Mouse (Mus musculus): ENCODE measurements around the gene Dnajc22.
"Not testable (repeated sequence)": the region's sequence is repeated elsewhere in the genome, so short reads cannot be mapped to it uniquely, and the experiment has no call there.

The Dnajc22 gene

GRCm38 (mm10) chr15:99092870-99093269 lies at the start of gene Dnajc22:
Gene Dnajc22 (plus strand): TSS chr15:99093170.
- in situ Hi-C loops (cut with MseI, MboI), result no loop called here

GRCm38 (mm10) chr15:99044854-99045253 lies 48.1 kb upstream of the Dnajc22 start:
- in situ Hi-C loops (cut with MseI, MboI), result no loop called here

- in situ Hi-C loops (cut with MseI, MboI), result not testable (repeated sequence)
These were observed 47.2 kb upstream of the Dnajc22 start for GRCm38 (mm10) chr15:99045734-99046133.

GRCm38 (mm10) chr15:99049473-99050253 lies 43.3 kb upstream of the Dnajc22 start:
- in situ Hi-C loops (cut with MseI, MboI), result no loop called here

GRCm38 (mm10) chr15:99053373-99053772 lies 39.6 kb upstream of the Dnajc22 start:
- in situ Hi-C loops (cut with MseI, MboI), result no loop called here

- in situ Hi-C loops (cut with MseI, MboI), result no loop called here
These were observed 37.9 kb upstream of the Dnajc22 start, which contains the start of gene Prph for GRCm38 (mm10) chr15:99055040-99055439. Gene Prph (plus strand): TSS chr15:99055174.

- in situ Hi-C loops (cut with MseI, MboI), result no loop called here
These were observed 37.4 kb upstream of the Dnajc22 start for GRCm38 (mm10) chr15:99055511-99055961.

- in situ Hi-C loops (cut with MseI, MboI), result no loop called here
These were observed 36.6 kb upstream of the Dnajc22 start for GRCm38 (mm10) chr15:99056332-99056731.

GRCm38 (mm10) chr15:99065557-99066165 lies 27.3 kb upstream of the Dnajc22 start:
- in situ Hi-C loops (cut with MseI, MboI), result no loop called here

GRCm38 (mm10) chr15:99071988-99072387 lies 21.0 kb upstream of the Dnajc22 start:
- in situ Hi-C loops (cut with MseI, MboI), result no loop called here

GRCm38 (mm10) chr15:99074019-99074599 lies 18.9 kb upstream of the Dnajc22 start, which contains the start of gene Troap:
Gene Troap (plus strand): TSS chr15:99074575.
- in situ Hi-C loops (cut with MseI, MboI), result no loop called here

- in situ Hi-C loops (cut with MseI, MboI), result no loop called here
These were observed 18.2 kb upstream of the Dnajc22 start for GRCm38 (mm10) chr15:99074600-99075333.

- in situ Hi-C loops (cut with MseI, MboI), result not testable (repeated sequence)
These were observed 17.0 kb upstream of the Dnajc22 start for GRCm38 (mm10) chr15:99076011-99076410.

- in situ Hi-C loops (cut with MseI, MboI), result no loop called here
These were observed 14.6 kb upstream of the Dnajc22 start for GRCm38 (mm10) chr15:99078181-99078910.

- in situ Hi-C loops (cut with MseI, MboI), result no loop called here
These were observed 13.2 kb upstream of the Dnajc22 start for GRCm38 (mm10) chr15:99079804-99080203.

GRCm38 (mm10) chr15:99082322-99082721 lies 10.6 kb upstream of the Dnajc22 start:
- in situ Hi-C loops (cut with MseI, MboI), result no loop called here

GRCm38 (mm10) chr15:99082840-99083239 lies 10.1 kb upstream of the Dnajc22 start:
- in situ Hi-C loops (cut with MseI, MboI), result no loop called here

GRCm38 (mm10) chr15:99083258-99083657 lies 9.7 kb upstream of the Dnajc22 start:
- in situ Hi-C loops (cut with MseI, MboI), result no loop called here

GRCm38 (mm10) chr15:99083867-99084557 lies 9.0 kb upstream of the Dnajc22 start:
- in situ Hi-C loops (cut with MseI, MboI), result no loop called here

GRCm38 (mm10) chr15:99084618-99085017 lies 8.4 kb upstream of the Dnajc22 start:
- in situ Hi-C loops (cut with MseI, MboI), result no loop called here

GRCm38 (mm10) chr15:99085997-99086396 lies 7.0 kb upstream of the Dnajc22 start:
- in situ Hi-C loops (cut with MseI, MboI), result no loop called here

Data from mouse trophoblast stem cell (cell line).